Mouse (Mus musculus): ENCODE data around the gene Epb41l2.
A peak's percentile ranks its signal among the peaks of the same experiment; 100 is the strongest.

Gene Epb41l2

GRCm38 (mm10) chr10:25401356-25401755, 41.8 kb downstream of the Epb41l2 start:
- no peak for DNase-seq

DNA sequence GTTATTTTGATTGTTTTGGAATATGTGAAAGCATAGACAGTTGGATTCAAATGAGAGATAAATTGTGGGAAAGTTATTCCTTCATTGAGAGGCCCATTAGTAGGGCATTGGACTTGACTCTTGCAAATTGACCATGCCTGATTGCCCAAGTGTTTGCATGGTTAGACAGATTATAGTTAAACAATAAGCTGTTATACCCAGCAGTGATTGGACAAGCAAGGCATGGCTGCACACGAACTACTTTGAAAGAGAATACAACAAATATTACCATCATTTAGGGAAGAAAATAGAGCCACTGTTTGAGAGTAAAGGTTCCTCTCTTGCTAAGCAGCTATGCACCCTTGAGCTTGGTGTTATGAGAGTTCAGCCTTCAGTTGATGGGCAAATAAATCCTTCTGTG, 43.3 kb downstream of the Epb41l2 start:
- no peak for DNase-seq

DNA sequence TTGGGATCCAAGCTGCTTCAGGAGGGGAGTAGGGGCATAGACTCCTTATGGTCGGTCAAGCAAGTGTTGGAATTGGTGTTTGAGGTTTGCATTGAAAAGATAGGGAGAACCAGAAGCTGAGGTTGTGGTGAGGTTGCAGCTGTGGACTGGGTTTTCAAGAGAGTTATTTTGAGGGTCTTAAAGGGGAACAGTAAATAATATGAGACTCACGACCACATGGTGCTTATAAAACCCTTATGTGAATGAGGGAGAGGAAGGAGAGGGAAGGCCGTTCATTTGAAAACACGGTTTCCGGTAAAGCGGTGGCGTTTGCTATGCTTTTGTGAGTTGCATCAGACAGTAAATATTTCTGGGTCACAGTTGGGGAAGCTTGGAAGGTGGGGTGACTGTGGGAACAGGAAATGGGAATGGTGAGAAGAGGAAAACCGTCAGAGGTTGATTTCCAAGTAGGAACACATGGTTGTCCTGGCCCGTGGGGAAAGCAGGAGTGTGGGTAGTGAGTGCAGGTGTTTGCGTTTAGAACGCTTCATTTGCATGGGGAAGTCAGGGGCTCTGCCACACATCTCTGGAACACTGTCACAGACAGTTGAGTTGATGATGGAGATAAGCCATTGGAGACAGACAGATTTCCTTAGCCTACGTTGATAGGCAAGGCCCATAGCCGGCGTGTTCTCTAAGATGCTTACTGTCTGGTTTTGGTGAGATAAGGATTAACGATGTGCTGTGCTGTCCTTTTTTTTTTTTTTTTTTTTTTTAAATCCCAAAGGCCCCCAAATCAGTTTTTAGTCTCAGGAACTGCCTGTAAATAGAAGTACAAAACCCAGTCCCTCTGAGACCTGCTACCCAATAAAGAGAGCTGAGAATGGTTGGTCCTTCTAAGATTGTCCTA, 44.5 kb downstream of the Epb41l2 start:
- no peak for DNase-seq

- DNase-seq, result no peak
Measured at GRCm38 (mm10) chr10:25404702-25405098, 45.1 kb downstream of the Epb41l2 start.

DNA sequence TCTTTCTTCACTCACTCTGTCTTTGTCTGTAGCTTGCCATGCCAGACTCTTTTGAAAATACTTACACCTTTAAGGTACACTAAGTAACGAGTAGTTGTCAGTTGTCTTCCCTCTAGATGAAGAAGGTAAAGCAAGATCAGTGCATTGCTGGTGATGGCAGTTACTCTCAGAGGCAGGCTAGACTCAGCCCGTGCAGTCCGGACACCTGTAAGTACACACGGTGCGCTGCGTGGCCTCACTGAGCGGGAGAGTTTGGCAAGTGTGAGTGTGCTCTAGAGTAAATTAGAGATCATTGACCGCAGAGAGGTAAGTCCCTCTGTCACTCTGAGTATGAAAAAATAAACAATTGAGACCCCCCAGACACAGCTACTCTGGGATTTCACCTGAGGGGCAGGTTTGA, 46.0 kb downstream of the Epb41l2 start:
- no peak for DNase-seq

DNA sequence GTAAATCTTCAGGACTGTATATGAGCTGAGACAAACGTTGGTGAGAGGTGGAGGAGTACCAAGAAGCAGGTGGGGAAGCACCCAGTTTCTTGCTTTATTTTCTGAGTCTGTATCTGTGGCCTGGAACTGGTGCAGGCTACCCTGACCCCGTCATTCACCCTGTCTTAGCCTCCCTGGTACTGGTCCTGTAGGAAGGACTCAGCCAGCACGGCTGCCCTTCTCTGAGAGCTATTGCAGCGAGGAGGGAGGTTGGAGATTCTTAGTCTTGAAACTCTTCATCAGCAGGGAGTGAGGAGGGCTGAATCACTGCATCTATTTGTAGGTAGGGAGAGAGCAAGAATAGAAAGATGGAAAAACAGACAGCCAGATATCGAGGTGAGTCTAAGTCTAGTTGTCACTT, 47.1 kb downstream of the Epb41l2 start:
- DNase-seq, result no peak

GRCm38 (mm10) chr10:25408136-25408650, 48.6 kb downstream of the Epb41l2 start:
- no peak for DNase-seq

DNA sequence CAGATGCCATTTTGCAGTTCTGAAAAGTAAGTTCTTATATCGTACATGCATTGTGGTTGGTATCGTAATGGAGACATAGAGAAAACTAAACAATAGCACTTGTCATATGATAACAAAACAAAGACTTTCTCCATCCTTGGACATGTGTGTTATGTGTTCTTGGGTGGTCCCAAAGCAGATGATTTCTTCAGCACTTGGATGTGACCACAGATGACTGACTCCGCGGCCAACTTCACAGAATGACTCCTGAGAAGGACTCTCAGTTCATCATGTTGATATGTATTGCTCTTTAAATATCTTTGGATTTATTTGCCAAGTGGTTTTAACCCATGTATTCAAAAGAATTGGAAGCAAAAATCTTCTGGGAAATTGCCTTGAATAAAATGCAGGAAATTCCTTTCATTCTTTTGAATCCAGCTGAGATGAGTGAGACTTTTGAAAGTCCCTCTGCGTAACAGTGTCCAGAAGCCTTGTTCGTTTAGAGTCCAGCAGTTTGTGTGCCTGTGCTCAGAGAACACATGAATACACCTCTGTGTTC, 52.3 kb downstream of the Epb41l2 start:
- no peak for DNase-seq

DNA sequence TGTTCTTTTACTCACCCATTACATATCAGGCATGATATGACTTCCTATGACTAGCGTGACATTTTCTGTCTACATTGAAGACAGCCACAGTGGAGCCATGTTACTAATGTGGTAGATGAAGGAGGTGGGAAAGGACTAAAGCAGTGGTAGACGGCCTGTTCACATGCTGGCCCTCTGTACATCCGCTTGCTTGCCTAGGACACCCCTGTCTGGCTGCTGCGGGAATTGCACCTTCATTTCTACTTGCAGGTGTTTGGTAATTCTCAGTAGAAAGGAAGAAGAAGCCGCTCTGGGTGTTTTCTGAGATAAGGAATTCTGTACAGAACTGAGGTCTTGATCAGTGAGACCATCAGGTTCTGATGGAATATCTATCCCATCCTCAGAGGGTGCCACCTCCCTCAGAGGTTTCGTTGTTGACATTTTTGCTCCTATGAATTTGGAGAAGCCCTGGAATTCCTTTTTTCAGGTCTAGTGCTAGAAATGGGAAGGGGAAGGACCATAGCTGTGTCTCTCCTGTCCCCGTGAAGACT, 55.7 kb downstream of the Epb41l2 start:
- peak in 1 of 2 experiments; percentile 51 for DNase-seq

DNA sequence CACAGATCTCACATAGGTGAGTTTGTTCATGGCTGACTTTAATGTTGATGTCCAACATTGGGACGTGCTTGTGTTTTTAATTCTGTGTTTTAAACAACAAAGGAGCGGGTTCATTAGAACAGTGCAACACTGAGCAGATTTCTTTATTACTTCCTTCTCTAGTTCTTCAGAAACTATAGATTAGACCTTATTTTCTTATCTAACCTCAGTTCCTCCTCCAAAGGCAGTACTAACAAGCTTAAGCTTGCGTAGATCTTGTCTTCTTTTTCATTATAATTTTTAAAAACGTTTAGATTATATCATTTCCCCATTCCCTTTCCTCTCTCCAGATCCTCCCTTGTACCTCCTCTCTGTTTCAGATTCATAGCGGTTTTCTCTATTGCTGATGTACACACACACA, 57.1 kb downstream of the Epb41l2 start:
- DNase-seq, result no peak

- DNase-seq, result no peak
Measured at GRCm38 (mm10) chr10:25426058-25426457, 66.5 kb downstream of the Epb41l2 start.

GRCm38 (mm10) chr10:25426814-25427213, 67.2 kb downstream of the Epb41l2 start:
- no peak for DNase-seq

GRCm38 (mm10) chr10:25427523-25427922, 67.9 kb downstream of the Epb41l2 start:
- no peak for DNase-seq

- no peak for DNase-seq
Measured at GRCm38 (mm10) chr10:25428658-25429057, 69.1 kb downstream of the Epb41l2 start.

GRCm38 (mm10) chr10:25429346-25429745, 69.7 kb downstream of the Epb41l2 start:
- no peak for DNase-seq

- no peak for DNase-seq
Measured at GRCm38 (mm10) chr10:25430862-25431261, 71.3 kb downstream of the Epb41l2 start.

DNA sequence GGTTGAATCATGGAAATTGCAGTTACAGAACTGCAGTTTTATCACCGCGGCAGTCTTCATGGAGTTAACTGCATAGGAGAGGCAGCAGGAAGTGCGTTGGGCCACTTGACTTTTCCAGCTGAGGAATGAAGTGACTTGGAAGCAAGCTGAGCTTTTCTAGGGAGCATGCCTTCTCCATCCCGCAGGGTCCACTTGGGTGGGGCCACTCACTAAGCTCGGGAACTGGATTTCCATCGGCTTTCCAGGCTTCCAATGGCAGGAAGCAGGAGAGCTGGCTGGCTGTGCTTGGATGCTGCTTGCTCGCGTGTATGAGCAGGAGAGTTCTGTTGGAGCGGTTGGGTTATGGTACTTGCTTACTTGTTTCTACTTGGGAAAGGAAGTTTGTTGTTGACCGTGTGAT, 72.8 kb downstream of the Epb41l2 start:
- no peak for DNase-seq

DNA sequence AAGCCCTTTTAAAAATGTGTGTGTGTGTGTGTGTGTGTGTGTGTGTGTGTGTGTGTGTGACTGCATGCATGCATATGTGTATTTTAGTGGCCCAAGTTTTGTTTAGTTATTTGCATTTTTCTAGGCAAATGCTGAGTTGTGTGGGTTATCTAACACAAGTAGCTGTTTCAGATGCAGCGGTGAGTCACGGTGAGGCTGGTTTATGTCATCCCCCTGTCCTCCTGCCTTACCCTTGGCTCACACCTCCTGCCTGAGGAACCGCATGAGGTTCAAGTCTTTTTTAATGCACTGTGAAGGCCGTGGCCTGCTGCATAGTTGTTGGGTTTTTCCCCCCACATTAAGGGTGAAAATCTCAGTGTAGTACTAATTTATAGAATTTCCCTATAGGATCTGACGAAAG, 73.3 kb downstream of the Epb41l2 start:
- no peak for DNase-seq

DNA sequence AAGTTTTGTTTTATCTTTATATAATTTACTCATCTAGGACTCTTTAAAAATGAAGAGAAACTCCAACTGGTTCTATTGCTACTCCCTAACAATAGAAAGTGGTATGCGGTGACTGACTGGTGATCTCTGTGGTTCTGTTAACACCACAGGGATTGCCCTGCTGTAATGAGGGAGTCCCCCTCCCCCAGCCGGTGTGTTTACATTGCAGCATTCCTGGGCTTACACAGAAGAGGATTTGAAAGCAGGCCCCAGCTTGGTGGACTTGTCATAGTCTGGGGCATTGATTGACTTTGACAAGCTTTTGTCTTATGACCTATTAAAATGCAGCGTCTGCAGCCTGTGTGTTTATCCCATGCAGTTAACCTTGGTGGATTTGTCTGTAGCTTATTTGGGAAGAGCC, 73.9 kb downstream of the Epb41l2 start:
- DNase-seq, result no peak

DNA sequence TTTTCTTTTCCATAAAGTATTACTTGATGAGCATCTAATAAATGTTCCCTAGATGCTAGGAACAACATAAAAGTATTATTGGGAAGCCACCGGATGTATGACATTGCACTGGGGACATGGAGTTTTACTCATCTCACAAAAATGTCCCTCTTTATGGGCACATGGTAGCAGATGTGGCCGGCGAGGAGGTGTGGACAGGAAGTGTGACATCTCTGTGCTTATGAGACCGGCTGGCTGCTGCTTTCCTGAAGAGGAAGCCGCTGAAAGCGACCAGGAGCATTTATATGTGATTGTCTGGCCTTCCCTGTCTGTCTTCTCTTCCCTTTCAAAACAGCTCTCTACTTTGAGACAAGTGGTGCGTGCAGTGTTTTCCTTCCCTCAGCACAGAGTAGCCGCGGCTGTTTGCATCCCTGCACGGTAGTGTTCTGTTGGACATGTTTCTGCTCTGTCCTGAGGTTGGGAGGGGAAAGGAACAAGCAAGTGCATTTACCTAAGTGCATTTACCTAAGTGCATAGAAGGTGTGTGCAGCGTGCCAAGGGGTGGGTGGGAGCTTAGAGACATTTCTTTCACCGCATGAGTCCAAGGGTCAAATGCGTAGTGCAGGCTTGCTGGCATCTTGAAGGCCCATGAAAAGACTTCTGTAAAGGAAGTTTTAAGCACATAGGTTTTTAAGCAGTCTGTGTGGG, 74.9 kb downstream of the Epb41l2 start:
- DNase-seq, result no peak

GRCm38 (mm10) chr10:25436703-25437401, 77.3 kb downstream of the Epb41l2 start:
- DNase-seq, result no peak

GRCm38 (mm10) chr10:25437586-25438298, 78.1 kb downstream of the Epb41l2 start:
- DNase-seq, result peak in 1 of 2 experiments; percentile 37

All from spleen, adult 18-20 months (tissue).